Mouse (Mus musculus) ES-CJ7 (cell line): ENCODE data around the gene Camk1.

ENCODE experiments used
- DNase-seq: peaks from one replicate; pipeline ENCODE4 v3.0.0; 2011; ENCODE audit warnings: low read depth, low spot score

Camk1 gene

GRCm38 (mm10) chr6:113343177-113344092, at the start of gene Camk1:
TSS of gene Camk1 (minus strand) at chr6:113343984.
- DNase-seq: peak; percentile 43

- DNase-seq: peak; percentile 69
These were observed 48.7 kb upstream of the Camk1 start for GRCm38 (mm10) chr6:113392387-113393071.

GRCm38 (mm10) chr6:113392015-113392386, 48.2 kb upstream of the Camk1 start:
- no peak for DNase-seq

- no peak for DNase-seq
These were observed 46.9 kb upstream of the Camk1 start for GRCm38 (mm10) chr6:113390715-113391114.

- no peak for DNase-seq
These were observed 45.2 kb upstream of the Camk1 start, which contains the start of gene Ttll3 for GRCm38 (mm10) chr6:113388960-113389359. TSS of gene Ttll3 (plus strand) at chr6:113389260.

- no peak for DNase-seq
These were observed 42.2 kb upstream of the Camk1 start for GRCm38 (mm10) chr6:113386025-113386424.

GRCm38 (mm10) chr6:113385160-113385714, 41.5 kb upstream of the Camk1 start:
- no peak for DNase-seq

- no peak for DNase-seq
These were observed 40.7 kb upstream of the Camk1 start for GRCm38 (mm10) chr6:113384351-113384927.

DNA sequence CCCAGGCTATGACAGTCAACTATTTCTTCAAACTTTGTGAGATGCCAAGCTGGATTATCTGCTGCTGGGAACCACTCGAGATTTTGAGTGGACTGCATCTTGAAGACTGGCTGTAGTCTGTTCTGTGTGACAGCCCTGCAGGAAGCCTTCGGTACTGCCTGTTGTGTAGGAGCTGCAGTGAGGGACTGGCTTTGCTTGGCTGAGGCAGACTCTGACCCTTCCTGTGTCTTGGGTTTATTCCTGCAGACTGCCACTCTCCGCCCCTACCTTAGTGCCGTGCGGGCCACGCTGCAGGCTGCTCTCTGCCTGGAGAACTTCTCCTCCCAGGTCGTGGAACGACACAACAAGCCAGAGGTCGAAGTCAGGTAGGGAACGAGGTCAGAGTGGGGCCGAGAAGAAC, 36.7 kb upstream of the Camk1 start:
- peak; percentile 58 for DNase-seq

DNA sequence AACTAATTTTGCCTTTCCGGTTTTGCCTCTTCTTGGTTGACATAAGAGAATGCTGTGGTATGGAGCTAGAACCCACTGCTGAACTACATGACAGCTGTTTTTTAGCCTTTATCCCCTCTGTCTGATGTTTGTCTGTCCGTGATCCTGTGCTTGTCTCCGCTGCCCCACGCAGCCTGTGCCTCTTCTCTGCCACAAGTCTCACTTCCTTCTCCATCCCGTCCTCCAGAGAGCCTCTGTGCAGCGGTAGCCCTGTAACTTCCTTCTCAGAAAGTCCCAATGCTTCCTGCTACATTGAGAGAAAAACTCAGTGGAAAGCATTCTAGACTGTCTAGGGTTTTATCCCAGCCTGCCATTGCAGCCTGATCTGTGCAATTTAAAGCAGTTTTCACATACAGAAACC, 35.5 kb upstream of the Camk1 start:
- no peak for DNase-seq

- DNase-seq: peak; percentile 98
These were observed 34.0 kb upstream of the Camk1 start, which contains the start of the genes Tada3 and Arpc4 for GRCm38 (mm10) chr6:113377496-113378385. TSS of gene Tada3 (minus strand) at chr6:113377883. TSS of gene Arpc4 (plus strand) at chr6:113378115.

- DNase-seq: no peak
These were observed 33.4 kb upstream of the Camk1 start for GRCm38 (mm10) chr6:113377172-113377495.

DNA sequence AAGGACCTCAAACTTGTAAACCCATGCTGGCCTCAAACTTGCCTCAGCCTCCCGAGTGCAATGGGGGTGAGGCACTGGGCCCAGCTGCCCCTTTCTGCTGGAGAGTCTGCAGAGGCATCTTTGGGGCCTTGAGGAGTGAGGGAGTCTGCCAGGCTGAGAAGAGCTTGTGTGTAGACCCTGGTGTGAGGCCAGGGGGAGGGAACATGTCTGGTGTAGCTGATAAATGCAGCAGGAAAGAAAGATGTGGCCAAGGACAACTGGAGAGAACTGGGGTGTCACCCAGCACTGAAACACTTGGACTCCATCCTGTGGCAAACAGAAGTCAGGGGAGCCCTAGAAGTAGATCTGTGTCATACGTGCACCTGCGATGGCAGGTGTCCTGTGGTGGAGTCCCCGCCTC, 29.7 kb upstream of the Camk1 start:
- no peak for DNase-seq

- no peak for DNase-seq
These were observed 26.6 kb upstream of the Camk1 start for GRCm38 (mm10) chr6:113370194-113370929.

DNA sequence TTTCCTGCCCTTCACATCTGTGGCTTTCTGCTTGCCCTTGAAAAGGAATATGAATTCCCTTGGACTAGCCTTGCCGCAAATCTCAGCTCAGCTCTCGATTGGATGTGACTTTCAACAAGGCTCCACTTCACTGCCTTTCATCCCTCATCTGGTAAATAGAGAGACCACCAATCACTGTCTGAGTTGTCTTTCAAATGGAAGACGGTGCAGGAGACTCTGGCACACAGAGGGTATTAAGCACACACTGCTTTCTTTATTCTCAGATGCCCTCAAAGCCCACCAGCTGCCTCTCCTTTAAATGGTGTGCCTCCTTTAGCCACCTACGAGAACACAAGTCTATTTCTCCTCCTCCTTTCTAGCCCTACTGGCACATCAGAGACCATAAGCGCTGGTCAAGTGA, 24.8 kb upstream of the Camk1 start:
- DNase-seq: no peak

DNA sequence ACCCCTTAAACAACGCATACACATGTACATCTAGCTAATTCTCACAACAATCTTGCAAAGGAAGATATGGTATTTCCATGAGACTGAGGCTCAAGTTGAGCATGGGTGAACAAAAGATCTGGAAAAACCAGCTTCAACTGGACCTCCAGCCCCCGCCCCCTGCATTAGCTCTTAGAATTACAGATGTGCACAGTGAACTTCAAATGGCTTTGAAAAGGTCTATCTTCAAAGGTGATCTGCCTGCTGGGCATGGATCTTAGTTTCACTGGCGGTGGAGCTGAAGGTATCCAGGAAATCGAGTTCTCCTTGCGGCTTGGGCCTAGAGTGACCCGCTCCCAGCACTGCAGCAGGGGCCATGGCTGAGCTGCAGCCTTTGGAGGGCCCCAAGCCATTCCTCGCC, 24.3 kb upstream of the Camk1 start:
- DNase-seq: peak; percentile 90

DNA sequence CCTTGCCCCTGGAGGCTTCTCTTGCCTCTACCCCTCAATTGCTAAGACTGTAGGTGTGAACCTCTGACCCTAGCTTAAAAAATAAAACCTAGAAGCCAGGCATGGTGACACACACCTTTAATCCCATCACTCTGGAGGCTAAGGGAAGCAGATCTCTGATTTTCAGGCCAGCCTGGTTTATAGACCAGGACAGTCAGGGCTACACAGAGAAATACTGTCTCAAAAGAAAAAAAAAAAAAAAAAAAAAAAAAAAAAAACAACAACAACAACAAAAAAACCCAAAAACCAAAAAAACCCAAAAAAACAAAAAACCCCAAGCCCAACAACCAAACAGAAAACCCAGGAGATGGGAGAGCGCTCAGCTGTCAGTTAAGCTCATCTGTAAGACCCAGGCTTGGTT, 23.8 kb upstream of the Camk1 start:
- no peak for DNase-seq

GRCm38 (mm10) chr6:113366639-113367038, 22.9 kb upstream of the Camk1 start:
- peak; percentile 65 for DNase-seq

GRCm38 (mm10) chr6:113364518-113365135, 20.8 kb upstream of the Camk1 start:
- DNase-seq: peak; percentile 71

DNA sequence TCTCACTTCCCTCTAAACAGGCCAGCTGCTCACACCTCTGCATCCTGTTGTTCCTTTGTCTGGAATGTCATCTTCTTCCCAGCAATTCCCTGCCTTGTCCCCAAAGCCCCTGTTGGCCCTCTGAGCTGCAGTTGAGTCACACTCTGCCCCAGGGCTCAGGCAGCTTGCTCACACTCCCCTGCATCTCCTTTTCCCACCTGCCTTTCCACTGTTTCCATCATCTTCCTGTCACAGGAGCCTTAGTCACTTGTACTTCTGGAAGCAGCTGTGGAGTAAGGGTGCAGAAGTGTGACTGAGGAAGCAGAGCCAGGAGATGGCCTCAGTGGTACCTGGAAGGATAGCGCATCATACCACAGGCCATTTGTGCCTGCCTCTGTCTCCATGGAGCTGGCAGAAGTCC, 18.5 kb upstream of the Camk1 start:
- DNase-seq: no peak
